Mouse (Mus musculus) heart, embryonic 10.5 days (tissue): ENCODE data around the gene Tra2a. TPM values are rescaled to one million over a fixed set of nuclear protein-coding genes. Genes with fewer than 3 reads are reported as not detected.

ENCODE experiments used
- DNase-seq: peaks from one replicate; pipeline ENCODE4 v3.0.0-alpha.2; 2017; ENCODE audit warnings: low spot score
- H3K27ac ChIP-seq: fragments of 300-500 bp; sonication (generic); 2 replicates; pipeline ENCODE4 v1.5.1; 2016; ENCODE audit warnings: mild to moderate bottlenecking
- H3K27me3 ChIP-seq: fragments of 300-500 bp; sonication (generic); 2 replicates; pipeline ENCODE4 v1.6.1; 2016; ENCODE audit warnings: mild to moderate bottlenecking; ENCODE audit not compliant: poor library complexity, insufficient read depth, severe bottlenecking
- H3K36me3 ChIP-seq: fragments of 300-500 bp; sonication (generic); 2 replicates; pipeline ENCODE4 v1.6.1; 2016; ENCODE audit warnings: mild to moderate bottlenecking, moderate library complexity
- H3K4me1 ChIP-seq: fragments of 300-500 bp; sonication (generic); 2 replicates; pipeline ENCODE4 v1.6.1; 2016; ENCODE audit warnings: mild to moderate bottlenecking
- H3K4me3 ChIP-seq: fragments of 300-500 bp; sonication (generic); 2 replicates; pipeline ENCODE4 v1.5.1; 2016; ENCODE audit warnings: mild to moderate bottlenecking, moderate library complexity
- H3K9me3 ChIP-seq: fragments of 300-500 bp; sonication (generic); 2 replicates; pipeline ENCODE4 v1.6.1; 2016; ENCODE audit warnings: mild to moderate bottlenecking, moderate library complexity
- WGBS: fragments of 180-500 bp; shearing (Covaris S2); methylation state at CpG from one replicate; pipeline ENCODE4 v1.1.7; 2016; 5-methylcytosine and 5-hydroxymethylcytosine counted together
- polyA plus RNA-seq: library from polyadenylated mRNA; unstranded; fragments of >200 nt; fragmentation: Nextera tagmentation; extraction: Ambion mirVana; gene quantifications from 2 replicates; pipeline ENCODE4 v1.2.1, GENCODE M21; 2016

The Tra2a gene
- polyA plus RNA-seq, 1 experiment from 2014 or later: 87.2 TPM

DNA sequence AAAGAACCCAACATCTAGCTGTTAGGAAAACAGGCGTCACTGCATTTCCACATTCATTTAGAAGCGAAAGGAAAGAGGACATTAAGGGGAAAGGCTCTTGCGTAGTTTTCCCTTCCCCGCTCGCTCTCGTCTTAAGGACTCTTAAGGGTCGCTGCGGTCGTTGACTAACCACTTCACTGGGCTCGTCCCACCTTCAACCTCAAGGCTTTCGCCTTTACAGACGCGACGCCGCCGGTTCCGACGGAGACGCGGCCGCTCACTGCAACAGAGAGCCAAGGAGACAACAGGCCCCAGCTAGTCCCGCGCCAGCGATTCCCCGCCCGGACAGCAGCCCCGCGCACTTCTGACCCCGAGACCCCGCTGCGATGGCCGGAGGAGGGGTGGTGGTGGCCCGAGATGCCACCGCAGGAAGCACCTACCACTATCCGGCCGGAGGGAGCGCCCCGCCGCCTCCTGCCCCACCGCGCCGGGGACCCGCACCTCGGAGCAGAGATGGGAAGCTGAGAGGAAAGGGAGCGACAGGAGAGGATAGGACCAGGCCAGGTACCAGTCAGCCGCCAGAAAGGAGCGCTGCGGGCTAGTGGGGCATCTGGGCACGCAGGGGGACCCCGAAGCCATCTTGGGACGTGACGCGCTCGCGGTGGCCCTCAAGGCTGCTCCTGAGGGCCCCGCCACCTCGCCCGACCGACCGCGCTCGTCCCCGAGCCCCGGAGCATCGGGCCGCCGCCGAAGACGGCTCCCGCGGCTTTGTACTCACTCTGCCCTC is 569 bp downstream of the Tra2a start:
- DNase-seq: peak; percentile 85
- Histone ChIP-seq H3K4me3 (peak overlapping the region; percentile 84), H3K9me3 (no peaks in the 10 kb centered on the region), H3K27ac (peak overlapping the region; percentile 95), H3K27me3 (no peaks in the 10 kb centered on the region), H3K4me1 (peaks cover 23% of the 10 kb centered on the region; the same call in 1 of the 2 replicates), H3K36me3 (no peaks in the 10 kb centered on the region)
- WGBS: under 1% methylated on average over 71 of the region's 71 CpGs

DNA sequence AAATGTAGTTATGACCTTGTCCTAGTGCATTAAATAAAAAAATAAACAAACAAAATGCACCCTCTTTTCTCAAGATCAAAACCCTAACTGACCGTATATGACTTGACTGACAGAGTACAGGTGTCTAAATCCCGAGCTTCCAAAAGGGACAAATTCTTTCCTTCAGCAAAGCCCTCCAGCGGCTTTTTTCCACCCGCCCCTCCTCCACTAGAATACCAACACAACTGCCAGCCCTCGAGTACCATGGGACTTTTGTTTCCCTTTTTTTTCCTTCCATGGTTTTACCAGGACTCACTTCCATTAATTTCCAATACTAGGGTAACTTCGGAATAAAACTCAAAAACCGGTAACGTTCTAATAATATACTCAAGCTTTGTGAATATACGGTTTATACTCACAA is 1.4 kb downstream of the Tra2a start:
- H3K27me3 ChIP-seq: no peaks in the 10 kb centered on the region
- H3K27ac ChIP-seq: peak overlapping the region; percentile 95
- peak overlapping the region; percentile 84 for H3K4me3 ChIP-seq
- peaks cover 23% of the 10 kb centered on the region; the same call in 1 of the 2 replicates for H3K4me1 ChIP-seq
- H3K36me3 ChIP-seq: no peaks in the 10 kb centered on the region
- under 1% methylated on average over 9 of the region's 9 CpGs for WGBS
- no peaks in the 10 kb centered on the region for H3K9me3 ChIP-seq
- DNase-seq: no peak

DNA sequence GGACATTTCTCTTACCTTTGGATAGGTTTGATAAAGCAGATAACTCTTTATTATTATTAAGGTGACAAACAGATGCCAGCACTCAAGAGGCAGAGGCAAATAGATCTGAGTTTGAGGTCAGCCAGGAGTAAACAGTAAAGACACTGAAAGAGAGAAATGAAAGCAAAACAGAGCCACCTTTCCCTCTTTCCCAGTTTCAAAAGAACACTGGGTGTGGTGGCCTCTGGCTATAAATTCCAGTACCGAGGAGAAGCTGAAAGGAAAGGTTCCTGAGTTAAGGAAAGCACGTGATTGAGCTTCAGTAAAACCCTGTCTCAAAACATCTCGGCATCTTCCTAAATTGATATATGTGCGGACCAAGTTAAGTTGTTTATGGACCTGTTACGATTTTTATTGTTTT is 4.1 kb downstream of the Tra2a start:
- peaks cover 26% of the 10 kb centered on the region; the same call in 1 of the 2 replicates for H3K4me1 ChIP-seq
- no peak overlapping the region for H3K27ac ChIP-seq
- 67% methylated on average over 5 of the region's 5 CpGs for WGBS
- no peak overlapping the region for H3K4me3 ChIP-seq
- H3K9me3 ChIP-seq: no peaks in the 10 kb centered on the region
- H3K27me3 ChIP-seq: no peaks in the 10 kb centered on the region
- H3K36me3 ChIP-seq: no peaks in the 10 kb centered on the region
- DNase-seq: no peak

DNA sequence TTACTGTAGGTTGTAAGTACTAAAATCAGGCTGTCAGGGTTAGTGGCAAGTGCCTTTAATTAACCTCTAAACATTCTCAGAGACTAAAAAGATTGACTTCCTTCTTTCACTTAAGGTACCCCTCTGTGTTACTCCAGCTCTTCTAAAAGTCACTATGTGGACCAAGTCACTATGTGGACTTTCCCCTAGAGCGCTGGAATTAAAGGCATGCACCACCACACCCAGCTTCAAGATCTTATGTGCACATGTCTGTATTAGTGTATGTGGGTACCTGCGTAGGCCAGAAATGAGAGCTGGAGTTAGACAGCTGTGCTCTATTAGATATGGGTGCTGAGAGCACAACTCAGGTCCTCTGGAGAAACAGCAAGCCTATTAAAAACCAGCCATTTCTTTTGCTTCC is 6.0 kb downstream of the Tra2a start:
- H3K27ac ChIP-seq: no peak overlapping the region
- H3K4me3 ChIP-seq: no peak overlapping the region
- no peaks in the 10 kb centered on the region for H3K9me3 ChIP-seq
- WGBS: 91% methylated on average over 2 of the region's 2 CpGs
- DNase-seq: no peak
- H3K4me1 ChIP-seq: peaks cover 26% of the 10 kb centered on the region; the same call in 1 of the 2 replicates
- no peaks in the 10 kb centered on the region for H3K27me3 ChIP-seq
- no peaks in the 10 kb centered on the region for H3K36me3 ChIP-seq

DNA sequence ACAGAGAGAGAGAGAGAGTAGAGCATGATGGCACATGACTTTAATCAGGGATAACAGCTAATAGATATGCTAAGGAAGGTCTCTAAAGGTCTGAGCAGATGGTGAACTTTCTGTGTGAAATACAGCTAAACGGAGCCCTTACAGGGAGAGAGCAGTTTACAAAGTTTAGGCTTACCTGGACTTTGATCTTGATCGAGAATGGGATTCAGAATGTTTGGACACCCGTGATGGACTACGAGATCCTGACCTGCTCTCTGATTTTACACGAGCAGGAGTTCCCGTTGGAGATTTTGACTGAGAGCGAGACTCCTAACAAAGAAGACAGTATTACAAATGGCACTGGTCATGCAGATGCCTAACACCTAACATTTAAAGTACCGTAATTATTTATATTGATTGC is 11.6 kb downstream of the Tra2a start:
- no peak overlapping the region for H3K27ac ChIP-seq
- H3K4me3 ChIP-seq: no peak overlapping the region
- peaks cover 3% of the 10 kb centered on the region; the same call in 1 of the 2 replicates for H3K4me1 ChIP-seq
- no peaks in the 10 kb centered on the region for H3K9me3 ChIP-seq
- H3K27me3 ChIP-seq: no peaks in the 10 kb centered on the region
- no peak for DNase-seq
- WGBS: 95% methylated on average over 8 of the region's 8 CpGs
- peaks cover 49% of the 10 kb centered on the region for H3K36me3 ChIP-seq

DNA sequence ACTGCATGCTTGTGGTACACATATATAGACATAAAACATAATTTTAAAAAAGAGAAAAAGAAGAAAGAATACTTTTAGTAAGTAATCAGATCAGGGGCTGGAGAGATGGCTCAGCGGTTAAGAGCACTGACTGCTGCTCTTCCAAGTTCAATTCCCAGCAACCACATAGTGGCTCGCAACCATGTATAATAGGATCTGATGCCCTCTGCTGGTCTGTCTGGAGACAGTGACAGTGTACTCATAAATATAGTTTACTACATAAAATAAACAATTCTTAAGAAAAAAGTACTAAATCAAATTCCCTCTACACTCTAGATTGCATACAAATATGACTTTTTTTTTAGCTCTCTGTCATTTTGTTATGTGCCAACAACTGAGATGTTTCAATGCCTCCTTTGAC is 12.6 kb downstream of the Tra2a start:
- H3K27ac ChIP-seq: no peak overlapping the region
- H3K4me1 ChIP-seq: no peaks in the 10 kb centered on the region
- WGBS: 96% methylated on average over 2 of the region's 2 CpGs
- peaks cover 56% of the 10 kb centered on the region for H3K36me3 ChIP-seq
- no peaks in the 10 kb centered on the region for H3K9me3 ChIP-seq
- no peaks in the 10 kb centered on the region for H3K27me3 ChIP-seq
- no peak overlapping the region for H3K4me3 ChIP-seq
- no peak for DNase-seq

DNA sequence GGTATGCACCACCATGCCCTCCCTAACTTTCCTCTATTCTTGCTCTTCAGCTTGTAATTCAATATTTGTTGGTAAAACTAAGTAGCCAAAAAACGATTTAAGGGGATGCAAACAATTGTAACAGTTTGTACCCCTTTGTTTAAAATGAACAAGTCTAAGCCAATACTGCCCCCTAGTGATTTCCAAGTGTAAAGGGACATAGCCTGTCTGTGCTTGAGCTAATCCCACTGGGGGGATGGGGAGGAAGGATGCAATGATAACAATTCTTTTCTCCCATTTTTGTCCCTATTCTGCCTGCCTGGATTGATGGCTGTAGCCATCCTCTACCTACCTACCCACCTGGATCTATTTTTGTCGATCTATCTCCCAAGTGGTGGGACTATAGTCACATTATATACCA is 16.6 kb downstream of the Tra2a start:
- H3K27ac ChIP-seq: no peak overlapping the region
- no peaks in the 10 kb centered on the region for H3K4me1 ChIP-seq
- H3K27me3 ChIP-seq: no peaks in the 10 kb centered on the region
- DNase-seq: no peak
- H3K9me3 ChIP-seq: no peaks in the 10 kb centered on the region
- WGBS: 63% methylated on average over 2 of the region's 2 CpGs
- H3K4me3 ChIP-seq: no peak overlapping the region
- peaks cover 89% of the 10 kb centered on the region for H3K36me3 ChIP-seq

DNA sequence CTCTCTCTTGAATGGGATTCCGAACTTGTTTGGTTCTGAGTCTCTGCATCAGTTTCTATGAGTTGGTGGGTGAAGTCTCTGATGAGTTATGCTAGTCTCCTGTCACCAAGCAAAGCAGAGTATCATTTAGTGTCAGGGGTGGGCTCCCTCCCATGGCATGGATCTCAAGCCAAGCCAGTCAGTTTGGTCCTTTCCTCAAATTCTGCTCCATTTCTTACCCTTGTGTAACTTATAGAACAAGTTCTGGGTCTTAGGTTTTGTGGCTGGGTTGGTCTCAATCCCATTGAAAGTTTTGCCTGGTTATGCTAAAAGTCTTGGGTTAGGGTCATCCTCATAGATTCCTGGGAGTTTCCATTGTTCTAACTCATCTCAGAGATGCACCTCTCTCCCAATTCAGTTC is 21.5 kb downstream of the Tra2a start:
- peaks cover 49% of the 10 kb centered on the region for H3K36me3 ChIP-seq
- no peak for DNase-seq
- H3K9me3 ChIP-seq: no peaks in the 10 kb centered on the region
- no peaks in the 10 kb centered on the region for H3K27me3 ChIP-seq
- 92% methylated on average over 1 of the region's 1 CpGs for WGBS
- H3K27ac ChIP-seq: no peak overlapping the region
- H3K4me3 ChIP-seq: no peak overlapping the region
- H3K4me1 ChIP-seq: no peaks in the 10 kb centered on the region

DNA sequence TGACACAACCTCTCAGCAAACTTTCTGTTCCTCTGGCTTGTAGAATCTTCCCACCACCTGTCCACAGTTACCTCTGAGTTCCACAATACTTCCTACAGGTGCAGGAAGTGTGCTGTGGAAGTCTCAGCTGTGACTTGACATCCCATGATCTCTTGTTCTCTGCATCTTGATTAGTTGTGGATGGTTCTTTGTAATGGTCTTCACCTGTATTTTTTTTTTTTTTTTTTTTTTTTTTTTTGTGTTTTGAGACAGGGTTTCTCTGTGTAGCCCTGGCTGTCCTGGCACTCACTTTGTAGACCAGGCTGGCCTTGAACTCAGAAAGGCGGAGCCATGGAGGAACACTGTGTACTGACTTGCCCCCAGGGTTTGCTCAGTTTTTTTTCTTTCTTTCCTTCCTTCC is 22.3 kb downstream of the Tra2a start:
- Histone ChIP-seq H3K27ac (no peak overlapping the region), H3K27me3 (no peaks in the 10 kb centered on the region), H3K9me3 (no peaks in the 10 kb centered on the region), H3K4me1 (no peaks in the 10 kb centered on the region), H3K36me3 (peaks cover 45% of the 10 kb centered on the region), H3K4me3 (no peak overlapping the region)
- WGBS: 95% methylated on average over 1 of the region's 1 CpGs
- no peak for DNase-seq

DNA sequence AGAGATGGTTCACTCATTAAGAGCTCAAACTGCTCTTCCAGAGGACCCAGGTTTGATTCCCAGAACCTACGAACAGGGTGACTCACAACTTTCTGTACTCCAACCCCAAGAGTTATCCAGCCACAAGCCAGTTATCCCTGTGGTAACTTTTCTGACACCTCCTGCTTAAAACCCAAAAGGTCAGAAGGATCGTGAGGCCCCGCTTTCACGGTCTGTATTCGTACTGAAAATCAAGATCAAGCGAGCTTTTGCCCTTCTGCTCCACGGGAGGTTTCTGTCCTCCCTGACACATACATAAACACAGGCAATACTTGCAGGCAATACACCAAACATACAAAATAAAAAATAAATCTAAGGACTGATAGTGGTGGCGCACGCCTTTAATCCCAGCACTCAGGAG is 27.5 kb downstream of the Tra2a start:
- Histone ChIP-seq H3K9me3 (no peaks in the 10 kb centered on the region), H3K27ac (no peak overlapping the region), H3K4me3 (no peak overlapping the region), H3K36me3 (no peaks in the 10 kb centered on the region), H3K27me3 (no peaks in the 10 kb centered on the region), H3K4me1 (no peaks in the 10 kb centered on the region)
- 56% methylated on average over 9 of the region's 9 CpGs for WGBS
- DNase-seq: peak; percentile 99

DNA sequence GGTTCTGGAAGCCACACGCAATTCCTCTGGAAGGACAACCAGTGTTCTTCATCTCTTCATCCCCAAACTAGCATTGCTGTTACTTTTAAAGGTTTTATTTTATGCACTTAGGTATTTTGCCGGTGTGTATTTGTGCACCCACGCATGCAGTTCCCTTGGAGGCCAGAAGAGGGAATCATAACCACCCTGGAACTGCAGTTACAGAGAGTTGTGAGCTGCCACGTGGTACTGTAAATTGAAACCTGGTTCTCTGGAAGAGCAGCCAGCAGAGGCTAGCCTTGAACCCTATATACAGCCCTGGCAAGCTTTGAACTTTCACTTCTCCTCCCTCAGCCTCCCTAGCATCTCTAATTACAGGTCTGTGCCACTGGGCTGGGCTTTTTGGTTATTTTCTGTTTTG is 30.5 kb downstream of the Tra2a start:
- Histone ChIP-seq H3K9me3 (no peaks in the 10 kb centered on the region), H3K27ac (no peak overlapping the region), H3K4me1 (no peaks in the 10 kb centered on the region), H3K36me3 (no peaks in the 10 kb centered on the region), H3K4me3 (no peak overlapping the region), H3K27me3 (no peaks in the 10 kb centered on the region)
- WGBS: 60% methylated on average over 4 of the region's 4 CpGs
- DNase-seq: peak; percentile 55

DNA sequence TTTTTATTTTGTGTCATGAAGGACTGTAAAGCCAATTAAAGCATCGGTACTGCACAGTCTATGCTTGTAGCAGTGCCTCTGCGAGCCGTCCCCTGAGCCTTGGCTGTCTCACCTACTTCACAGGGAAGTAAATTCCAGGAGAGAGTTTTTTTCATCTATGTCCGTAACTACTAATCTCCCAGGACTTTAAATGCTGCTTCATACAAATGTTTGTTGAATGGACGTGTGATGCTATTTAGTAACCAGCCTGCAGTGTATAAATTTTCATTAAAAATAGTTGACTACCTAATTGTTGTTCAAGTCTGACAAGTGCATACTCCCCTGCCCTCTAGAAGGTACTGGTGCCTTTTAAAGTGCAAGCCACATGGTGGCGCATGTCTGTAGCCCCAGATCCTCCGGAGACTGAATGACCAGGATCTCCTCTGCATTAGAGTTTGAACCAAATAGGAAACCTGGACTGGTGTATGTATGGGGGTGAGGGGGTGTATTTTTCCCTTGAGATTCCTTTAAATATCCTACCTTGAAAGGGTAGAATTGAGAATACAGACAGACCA is 35.6 kb downstream of the Tra2a start:
- Histone ChIP-seq H3K27ac (no peak overlapping the region), H3K9me3 (no peaks in the 10 kb centered on the region), H3K4me1 (peaks cover 11% of the 10 kb centered on the region; the same call in 1 of the 2 replicates), H3K4me3 (no peak overlapping the region; the same call in 1 of the 2 replicates), H3K27me3 (no peaks in the 10 kb centered on the region), H3K36me3 (no peaks in the 10 kb centered on the region)
- DNase-seq: no peak
- 17% methylated on average over 7 of the region's 7 CpGs for WGBS

DNA sequence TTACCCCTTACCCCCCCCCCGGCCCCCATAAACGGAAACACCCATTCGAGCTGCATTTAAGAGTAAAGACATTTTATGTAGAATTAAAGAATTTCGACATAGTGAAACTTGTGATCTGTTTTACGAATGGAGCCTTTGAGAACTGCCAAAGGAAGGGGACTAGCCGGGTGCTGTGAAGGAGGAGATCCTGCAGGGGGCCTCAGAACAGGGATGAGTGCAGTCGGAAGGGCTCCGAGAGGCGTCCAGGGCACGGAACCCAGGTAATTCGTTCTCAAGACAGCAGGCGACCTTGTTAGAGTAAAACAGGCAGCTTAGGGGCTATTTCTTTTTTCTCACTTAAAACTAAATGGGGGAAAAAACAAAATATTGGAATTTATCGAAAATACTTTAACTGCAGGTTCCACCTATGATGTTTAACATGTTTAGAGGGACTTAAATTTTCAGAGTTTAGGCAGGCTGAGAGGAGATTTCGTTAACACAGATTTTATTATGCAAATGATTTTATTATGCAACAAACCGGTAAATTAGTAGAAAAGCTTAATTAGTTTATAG is 36.6 kb downstream of the Tra2a start:
- DNase-seq: peak; percentile 87
- no peaks in the 10 kb centered on the region for H3K36me3 ChIP-seq
- no peaks in the 10 kb centered on the region for H3K27me3 ChIP-seq
- peaks cover 15% of the 10 kb centered on the region; the same call in 1 of the 2 replicates for H3K4me1 ChIP-seq
- H3K4me3 ChIP-seq: peak overlapping the region; percentile 39; the same call in 1 of the 2 replicates
- no peak overlapping the region for H3K27ac ChIP-seq
- H3K9me3 ChIP-seq: no peaks in the 10 kb centered on the region
- WGBS: 6% methylated on average over 15 of the region's 15 CpGs
